ENCODE assay signal across 8 mouse cellular contexts in the genomic region with DNA sequence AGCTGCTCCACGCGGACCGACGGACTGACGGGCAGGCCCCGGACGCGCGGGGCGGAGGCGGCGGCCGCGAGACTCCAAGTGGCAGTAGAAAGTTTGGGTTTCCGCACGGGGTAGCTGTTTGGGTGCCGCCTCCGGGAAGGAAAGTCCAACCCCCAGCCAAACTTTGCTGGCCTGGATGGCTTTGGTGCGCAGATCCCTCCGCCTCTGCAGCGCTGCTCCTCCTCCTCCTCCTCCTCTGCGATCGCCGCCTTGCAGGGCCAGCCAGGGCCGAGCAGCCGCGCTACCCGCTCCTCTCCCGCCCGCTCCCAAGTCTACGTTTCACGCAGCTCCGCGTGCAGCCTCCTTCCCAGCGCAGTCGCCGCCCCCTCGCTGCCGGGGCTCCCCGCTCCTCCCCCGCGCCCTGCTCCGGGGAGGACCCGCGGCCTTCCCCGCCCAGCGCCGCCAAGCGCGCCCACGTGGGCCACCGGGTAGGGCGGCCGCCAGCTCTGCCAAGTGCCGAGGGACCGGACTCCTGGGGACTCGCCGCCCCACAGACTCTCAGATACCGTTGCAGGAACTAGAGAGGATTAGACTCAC. TPM values are rescaled to one million over a fixed set of nuclear protein-coding genes. Genes with fewer than 3 reads are reported as not detected.
DNase-seq lines count a peak whose midpoint lies in the region; ATAC-seq and TF ChIP-seq lines count a peak whose summit lies in the region.

Gene Smad3, minus strand, starts transcription at position 130 of the 576 bp plus-strand sequence.

- H3K4me1 ChIP-seq in embryonic facial prominence, embryonic 13.5 days: peaks cover 51% of the 10 kb centered on the region
- peaks cover 35% of the 10 kb centered on the region for H3K4me1 ChIP-seq in kidney, adult 2 months (ENCODE audit: control insufficient read depth, insufficient read depth, low read length)
- H3K4me1 ChIP-seq in limb, embryonic 13.5 days: peaks cover 51% of the 10 kb centered on the region
- peaks cover 52% of the 10 kb centered on the region for H3K4me1 ChIP-seq in midbrain, embryonic 15.5 days

- peak; percentile 90 for TF ChIP-seq POLR2A in kidney, adult 2 months (IDR thresholded peaks at IDR 0.05; ENCODE audit: low read depth, low read length)

- H3K36me3 ChIP-seq in embryonic facial prominence, embryonic 13.5 days: no peaks in the 10 kb centered on the region
- H3K36me3 ChIP-seq in kidney, adult 2 months (ENCODE audit: control insufficient read depth, insufficient read depth, low read length): no peaks in the 10 kb centered on the region
- H3K36me3 ChIP-seq in limb, embryonic 13.5 days: no peaks in the 10 kb centered on the region
- H3K36me3 ChIP-seq in midbrain, embryonic 15.5 days (replicated peaks): no peaks in the 10 kb centered on the region

- H3K27ac ChIP-seq in embryonic facial prominence, embryonic 13.5 days: peak within 1 kb of the TSS; percentile 98
- H3K27ac ChIP-seq in kidney, adult 2 months (ENCODE audit: insufficient read depth, low read depth, low read length): peak within 1 kb of the TSS; percentile 94
- peak within 1 kb of the TSS; percentile 98 for H3K27ac ChIP-seq in limb, embryonic 13.5 days
- peak within 1 kb of the TSS; percentile 74 for H3K27ac ChIP-seq in midbrain, embryonic 15.5 days

- DNase-seq in 416B (ENCODE audit: low read depth): peak; percentile 95
- peak; percentile 84 to 92 for DNase-seq in adrenal gland, postnatal 4 days (ENCODE audit: low spot score in 2 of 2)
- peak; percentile 91 to 97 for DNase-seq in heart, adult 18-20 months
- DNase-seq in kidney, adult 2 months: peak; percentile 98
- DNase-seq in spleen, adult 18-20 months: peak; percentile 87 to 88

- TF ChIP-seq CTCF in kidney, adult 2 months (conservative IDR thresholded peaks at IDR 0.05; ENCODE audit: insufficient read depth, insufficient read length, low read depth, low read length): no peak

- peak; percentile 89 for ATAC-seq in embryonic facial prominence, embryonic 13.5 days (ENCODE audit: insufficient number of reproducible peaks, insufficient read depth, low FRiP score, low TSS enrichment, low read depth)
- ATAC-seq in limb, embryonic 13.5 days (ENCODE audit: low FRiP score, low read depth): peak; percentile 94
- peak; percentile 85 for ATAC-seq in midbrain, embryonic 15.5 days (replicated peaks)

- H3K9ac ChIP-seq in embryonic facial prominence, embryonic 13.5 days: peak within 1 kb of the TSS; percentile 97
- H3K9ac ChIP-seq in limb, embryonic 13.5 days: peak within 1 kb of the TSS; percentile 99
- peak within 1 kb of the TSS; percentile 36 for H3K9ac ChIP-seq in midbrain, embryonic 15.5 days

- H3K4me3 ChIP-seq in embryonic facial prominence, embryonic 13.5 days: peak within 1 kb of the TSS; percentile 89
- H3K4me3 ChIP-seq in kidney, adult 2 months (ENCODE audit: insufficient read depth, low read depth, low read length): peak within 1 kb of the TSS; percentile 82
- peak within 1 kb of the TSS; percentile 92 for H3K4me3 ChIP-seq in limb, embryonic 13.5 days
- H3K4me3 ChIP-seq in midbrain, embryonic 15.5 days: peak within 1 kb of the TSS; percentile 64

- peaks cover 5% of the 10 kb centered on the region for H3K9me3 ChIP-seq in embryonic facial prominence, embryonic 13.5 days
- H3K9me3 ChIP-seq in limb, embryonic 13.5 days: peaks cover 5% of the 10 kb centered on the region; the same call in 1 of the 2 replicates
- no peaks in the 10 kb centered on the region for H3K9me3 ChIP-seq in midbrain, embryonic 15.5 days

- peak within 1 kb of the TSS; percentile 93 for H3K4me2 ChIP-seq in embryonic facial prominence, embryonic 13.5 days
- H3K4me2 ChIP-seq in limb, embryonic 13.5 days (replicated peaks): peak within 1 kb of the TSS; percentile 95
- H3K4me2 ChIP-seq in midbrain, embryonic 15.5 days: peak within 1 kb of the TSS; percentile 100

- 1% methylated on average over 58 of the region's 59 CpGs for whole genome bisulfite sequencing in embryonic facial prominence, embryonic 13.5 days
- WGBS in kidney, adult 2 months: under 1% methylated on average over 59 of the region's 59 CpGs
- WGBS in limb, embryonic 13.5 days: under 1% methylated on average over 57 of the region's 59 CpGs
- whole genome bisulfite sequencing in midbrain, embryonic 15.5 days: under 1% methylated on average over 58 of the region's 59 CpGs

- H3K27me3 ChIP-seq in embryonic facial prominence, embryonic 13.5 days: no peaks in the 10 kb centered on the region
- no peaks in the 10 kb centered on the region for H3K27me3 ChIP-seq in kidney, adult 2 months (replicated peaks; ENCODE audit: control insufficient read depth, insufficient read depth, low read length)
- H3K27me3 ChIP-seq in limb, embryonic 13.5 days: no peaks in the 10 kb centered on the region
- H3K27me3 ChIP-seq in midbrain, embryonic 15.5 days (replicated peaks): 0 out of 2 replicates have a peak, but pooled peaks cover 8% of the 10 kb centered on the region

RNA-seq across cellular contexts. Expression of gene Smad3, which starts in this region (rescaled TPM):
- total RNA-seq in adrenal gland, postnatal 4 days (2021): 10 to 100 TPM; 39.6 to 43.5 TPM
- 29.8 and 30.9 TPM in 2 replicates for polyA plus RNA-seq in embryonic facial prominence, embryonic 13.5 days (2015; fragmentation: Nextera tagmentation; extraction: Ambion mirVana)
- 10 to 100 TPM in 1 of 2 experiments, 1 to 10 TPM in 1; 9.1 to 10.3 TPM for total RNA-seq in heart, adult 18-20 months (2021)
- polyA plus RNA-seq in kidney, adult 2 months (2012; rRNA removed): 33.5 and 37.0 TPM in 2 replicates
- 33.8 and 34.8 TPM in 2 replicates for polyA plus RNA-seq in limb, embryonic 13.5 days (2015; fragmentation: Nextera tagmentation; extraction: Ambion mirVana)
- 7.2 and 9.1 TPM in 2 replicates for polyA plus RNA-seq in midbrain, embryonic 15.5 days (2015; fragmentation: Nextera tagmentation; extraction: Ambion mirVana)

Comparison
In these comparisons a context has a peak if more than half of its experiments do, and no peak if none do; other contexts are left out.
1. Peak in every context shown above with its lines: DNase-seq, ATAC-seq, H3K4me3 ChIP-seq and H3K27ac ChIP-seq.
2. H3K9ac ChIP-seq: peak in every context shown above with its lines; median percentile 99 in limb, embryonic 13.5 days; 97 in embryonic facial prominence, embryonic 13.5 days; 36 in midbrain, embryonic 15.5 days.